Mouse (Mus musculus): ENCODE results near the gene Mei1.

The Mei1 gene

DNA sequence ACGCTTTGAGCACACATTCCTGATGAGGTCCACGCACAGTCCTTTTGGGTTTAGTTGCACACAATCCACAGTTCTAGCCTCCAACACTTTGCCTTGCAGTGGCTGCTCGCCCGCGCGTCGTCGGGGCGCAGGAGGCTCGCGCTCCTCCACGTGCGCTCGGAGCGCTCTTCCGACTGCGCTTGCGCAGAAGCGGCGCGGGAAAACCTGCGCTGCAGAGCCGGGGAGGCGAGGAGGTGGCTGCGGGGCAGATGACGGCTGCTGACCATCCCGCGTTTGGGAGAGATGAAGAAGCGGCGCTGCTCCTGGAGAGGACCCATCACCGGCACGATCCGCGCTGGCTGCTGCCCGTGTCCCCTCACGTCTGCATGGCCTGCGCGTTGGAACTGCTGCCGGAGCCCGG lies at the start of gene Mei1:
TSS of gene Mei1 (plus strand) at position 99 of the 400 bp plus-strand sequence.
- ATAC-seq (ENCODE audit: low TSS enrichment) = no peak

DNA sequence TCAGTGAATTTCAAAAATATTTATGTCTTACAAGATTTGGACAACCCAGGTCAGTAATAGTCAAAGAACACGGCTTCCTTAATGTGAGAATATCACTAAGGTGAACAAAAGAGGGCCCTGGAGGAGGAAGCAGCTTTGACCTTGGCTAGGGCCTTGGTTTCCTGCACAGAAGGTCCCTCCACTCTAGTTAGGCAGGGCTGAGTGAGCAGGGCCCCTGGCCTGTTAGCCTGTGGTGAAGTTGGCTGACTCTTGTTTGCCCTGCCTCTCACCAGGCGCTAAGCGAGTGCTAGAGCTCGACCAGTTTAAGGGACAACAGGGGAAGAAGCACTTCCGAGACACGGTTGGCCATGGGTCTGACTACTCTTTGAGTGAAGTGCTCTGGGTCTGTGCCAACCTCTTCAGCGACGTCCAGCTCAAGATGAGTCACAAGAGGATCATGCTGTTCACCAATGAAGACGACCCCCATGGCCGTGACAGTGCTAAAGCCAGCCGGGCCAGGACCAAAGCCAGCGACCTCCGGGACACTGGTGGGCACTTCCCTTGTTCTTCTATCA lies 47.2 kb upstream of the Mei1 start:
- no peak for ATAC-seq (ENCODE audit: low TSS enrichment)

DNA sequence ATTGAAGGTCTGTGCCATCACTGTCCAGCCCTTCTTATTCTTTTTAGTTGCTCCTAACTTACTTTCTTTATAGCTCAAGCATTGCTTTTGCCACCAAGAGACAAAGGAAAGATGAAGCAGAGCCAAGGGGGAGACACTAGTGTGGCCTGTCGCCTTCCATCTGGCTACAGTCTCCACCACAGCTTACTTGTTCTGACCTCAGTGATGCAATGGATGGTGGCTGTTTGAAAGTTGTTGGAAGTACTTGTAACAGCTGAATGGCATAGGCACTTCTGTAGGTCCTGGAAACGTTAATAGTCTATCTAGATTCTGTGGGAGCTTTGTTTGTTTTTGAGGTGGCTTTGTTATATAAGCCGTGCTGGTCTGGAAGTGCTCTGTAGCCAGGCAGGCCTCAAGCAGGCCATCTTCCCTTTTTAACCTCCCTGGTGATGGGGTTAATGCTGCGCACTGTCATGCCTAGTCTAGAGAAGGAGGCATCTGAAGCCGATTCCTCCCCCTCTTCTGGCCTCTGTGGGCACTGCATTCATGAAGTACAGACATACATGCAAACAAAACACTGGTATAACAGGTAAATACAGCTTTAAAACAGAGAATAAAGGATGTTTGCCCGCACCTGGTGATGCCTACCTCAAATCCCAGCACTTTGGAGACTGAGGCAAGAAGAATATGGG lies 45.7 kb upstream of the Mei1 start:
- no peak for ATAC-seq (ENCODE audit: low TSS enrichment)

DNA sequence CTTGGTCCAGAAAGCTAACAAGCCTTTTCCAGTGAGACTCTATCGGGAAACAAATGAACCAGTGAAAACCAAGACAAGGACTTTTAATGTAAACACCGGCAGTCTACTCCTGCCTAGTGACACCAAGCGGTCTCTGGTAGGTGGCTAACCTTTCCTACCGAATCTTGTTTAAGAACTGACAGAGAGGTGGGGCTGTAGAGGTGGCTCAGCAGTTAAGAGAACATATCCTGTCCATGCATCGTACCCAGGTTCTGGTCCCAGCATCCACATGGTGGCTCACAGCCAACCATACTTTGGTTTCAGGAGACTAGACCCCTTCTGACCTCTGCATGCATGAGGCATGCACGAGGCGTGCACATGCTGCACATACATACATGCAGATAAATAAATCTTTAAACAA lies 42.5 kb upstream of the Mei1 start:
- no peak for ATAC-seq (ENCODE audit: low TSS enrichment)

DNA sequence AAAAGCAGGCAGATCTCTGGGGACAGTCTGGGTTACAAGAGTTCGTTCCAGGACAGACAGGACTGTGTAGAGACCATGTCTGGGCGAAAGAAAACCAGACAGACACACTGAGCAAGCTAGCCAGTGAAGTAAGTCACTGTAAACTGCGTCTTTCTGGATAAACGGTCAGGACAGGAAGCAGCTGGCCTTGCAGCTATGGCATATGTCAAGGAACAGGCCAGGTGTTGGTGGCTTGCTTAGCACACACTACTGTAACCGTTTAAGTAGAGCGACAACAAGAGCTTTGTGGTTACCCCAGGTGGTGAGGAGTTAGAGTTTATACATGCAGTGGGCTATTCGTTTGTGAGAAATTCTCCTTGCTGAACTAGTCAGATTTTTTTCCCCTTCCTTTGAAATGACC lies 42.1 kb upstream of the Mei1 start:
- ATAC-seq (ENCODE audit: low TSS enrichment) = no peak

DNA sequence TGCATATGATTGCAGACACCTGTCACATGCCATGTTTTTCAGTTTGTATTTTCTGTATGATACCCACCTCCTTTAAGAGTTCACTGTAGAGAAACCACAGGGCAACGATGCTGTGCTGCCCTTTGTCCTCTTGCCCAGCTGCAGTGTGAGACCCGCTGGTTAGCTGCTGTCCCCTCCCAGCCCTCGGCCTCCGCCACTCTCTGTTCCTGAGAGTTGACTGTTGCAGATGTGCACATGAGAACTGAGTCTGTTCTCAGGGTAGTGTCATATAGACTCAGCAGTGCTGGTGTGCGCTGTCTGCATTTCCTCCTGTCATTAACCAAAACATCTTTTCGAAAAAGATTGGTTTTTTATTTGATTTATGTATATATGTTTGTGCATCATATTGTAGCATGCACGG lies 37.4 kb upstream of the Mei1 start:
- no peak for ATAC-seq (ENCODE audit: low TSS enrichment)

DNA sequence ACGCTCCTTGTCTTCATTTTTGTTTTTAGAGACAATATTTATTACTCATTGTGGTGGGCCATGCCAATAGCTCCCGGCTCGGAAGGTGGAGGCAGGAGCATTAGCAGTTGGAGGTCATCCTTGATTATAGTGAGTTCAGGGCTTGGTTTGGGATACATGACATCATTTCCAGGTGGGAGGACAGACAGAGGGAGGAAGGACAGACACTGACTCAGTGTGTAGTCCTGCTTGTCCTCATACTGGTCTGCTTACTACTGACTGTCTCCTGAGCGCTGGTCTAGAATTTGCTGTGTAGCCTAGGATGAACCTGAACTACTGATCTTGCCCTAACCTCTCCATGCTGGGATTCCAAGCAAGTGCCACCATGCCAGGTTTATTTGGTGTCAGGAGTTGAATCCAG lies 36.0 kb upstream of the Mei1 start, which contains the start of gene Desi1:
TSS of gene Desi1 (minus strand) at position 101 of the 400 bp plus-strand sequence.
- ATAC-seq (ENCODE audit: low TSS enrichment) = no peak

DNA sequence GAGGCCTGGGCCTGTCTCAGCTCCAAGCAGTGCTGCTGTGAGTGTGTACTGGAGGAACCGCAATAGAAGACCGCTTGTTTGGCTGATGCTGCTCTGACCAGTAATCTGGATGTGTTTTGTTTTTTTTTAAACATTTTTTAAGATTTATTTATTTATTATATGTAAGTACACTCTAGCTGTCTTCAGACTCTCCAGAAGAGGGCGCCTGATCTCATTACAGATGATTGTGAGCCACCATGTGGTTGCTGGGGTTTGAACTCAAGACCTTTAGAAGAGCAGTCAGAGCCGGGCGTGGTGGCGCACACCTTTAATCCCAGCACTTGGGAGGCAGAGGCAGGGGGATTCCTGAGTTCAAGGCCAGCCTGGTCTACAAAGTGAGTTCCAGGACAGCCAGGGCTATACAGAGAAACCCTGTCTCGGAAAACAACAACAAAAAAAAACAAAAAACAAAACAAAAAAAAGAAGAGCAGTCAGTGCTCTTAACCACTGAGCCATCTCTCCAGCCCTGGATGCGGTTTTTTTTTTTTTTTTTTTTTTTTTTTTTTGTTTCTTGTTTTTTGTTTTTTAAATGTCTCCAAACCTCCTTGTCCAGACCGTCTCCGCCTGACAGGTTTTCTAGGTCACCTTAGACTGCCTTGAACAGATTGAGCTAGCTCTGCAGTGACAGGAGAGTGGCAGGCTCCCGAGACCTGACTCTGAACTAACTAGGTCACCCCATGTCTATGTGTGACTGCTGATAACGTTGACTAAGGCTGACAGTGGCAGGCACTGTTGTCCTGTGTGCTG lies 33.7 kb upstream of the Mei1 start:
- ATAC-seq (ENCODE audit: low TSS enrichment) = no peak

DNA sequence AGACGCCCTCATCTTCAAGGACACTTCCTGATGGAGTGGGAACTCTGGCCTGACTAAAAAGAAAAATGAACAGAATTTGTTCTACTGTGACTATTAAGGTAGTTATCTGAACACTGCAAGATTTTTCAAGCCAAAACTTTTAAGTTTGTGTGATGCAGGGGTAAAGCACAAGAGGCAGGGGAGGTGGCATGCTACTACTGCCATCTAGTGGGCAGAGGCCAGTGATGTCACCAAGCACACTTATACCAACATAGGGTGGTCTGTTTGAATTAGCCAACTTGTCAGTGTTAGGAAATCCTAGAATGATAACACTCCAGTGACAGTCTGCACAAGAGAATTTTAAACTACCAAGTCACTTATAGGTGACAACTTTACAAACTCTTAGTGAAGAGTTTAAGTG lies 29.1 kb upstream of the Mei1 start:
- ATAC-seq (ENCODE audit: low TSS enrichment) = peak; percentile 76

DNA sequence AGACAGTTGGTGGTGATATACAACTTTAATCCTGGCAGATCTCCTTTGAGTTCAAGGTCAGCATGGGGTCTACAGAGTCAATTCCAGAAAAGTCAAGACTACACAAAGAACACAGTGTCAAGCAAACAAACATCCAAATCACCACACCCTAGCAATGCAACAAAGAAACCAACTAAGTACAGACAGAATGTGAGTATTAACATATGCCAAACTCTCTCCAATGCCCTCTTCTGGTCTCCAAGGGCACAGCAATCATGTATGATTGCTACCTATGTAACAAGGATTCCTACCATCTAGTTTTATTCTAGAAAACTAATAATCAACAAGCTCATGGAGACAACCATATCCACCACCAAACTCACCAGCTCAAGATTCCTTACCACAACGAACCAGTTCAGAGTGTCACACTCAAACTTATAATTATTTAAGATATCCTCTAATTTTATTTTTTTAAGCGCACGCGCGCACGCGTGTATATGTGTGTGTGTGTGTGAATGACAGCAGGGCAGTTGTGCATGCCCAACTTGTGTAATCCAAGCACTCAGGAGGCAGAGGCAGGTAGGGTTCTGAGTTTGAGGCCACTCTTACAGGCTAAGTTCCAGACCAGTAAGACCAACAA lies 25.5 kb upstream of the Mei1 start:
- ATAC-seq (ENCODE audit: low TSS enrichment) = no peak

DNA sequence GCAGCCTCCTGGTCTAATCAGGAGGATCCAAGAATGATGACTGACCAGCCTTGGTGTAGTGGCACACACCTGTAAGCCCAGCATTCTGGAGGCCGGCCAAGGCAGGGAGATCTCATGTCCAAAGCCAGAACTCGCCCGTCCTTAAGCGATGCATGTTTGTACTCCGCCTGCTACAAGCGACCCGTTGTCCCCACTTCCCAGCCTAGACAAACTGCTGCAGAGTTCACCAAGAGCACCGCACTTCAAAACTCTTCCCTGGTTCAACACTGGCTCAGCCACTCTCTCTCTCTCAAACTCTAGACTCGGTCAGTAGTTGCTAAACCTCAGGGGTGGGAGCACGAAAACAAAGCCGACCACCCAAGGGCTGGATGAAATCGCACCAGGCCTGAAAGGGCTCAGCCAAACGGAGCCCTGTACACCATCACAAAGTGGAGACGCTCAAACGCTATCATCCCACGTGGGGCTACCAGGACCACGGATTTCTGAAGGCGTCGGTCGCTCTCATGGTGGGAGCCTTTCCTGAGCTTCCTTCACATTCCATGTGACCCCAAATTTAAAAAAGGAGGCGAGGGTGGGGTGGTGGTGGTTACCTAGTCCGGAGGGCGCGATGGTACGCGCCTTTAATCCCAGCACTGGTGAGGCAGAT lies 23.4 kb upstream of the Mei1 start:
- 0 out of 2 replicates have a peak, but pooled peaks have one; percentile 17 for ATAC-seq (ENCODE audit: low TSS enrichment)

DNA sequence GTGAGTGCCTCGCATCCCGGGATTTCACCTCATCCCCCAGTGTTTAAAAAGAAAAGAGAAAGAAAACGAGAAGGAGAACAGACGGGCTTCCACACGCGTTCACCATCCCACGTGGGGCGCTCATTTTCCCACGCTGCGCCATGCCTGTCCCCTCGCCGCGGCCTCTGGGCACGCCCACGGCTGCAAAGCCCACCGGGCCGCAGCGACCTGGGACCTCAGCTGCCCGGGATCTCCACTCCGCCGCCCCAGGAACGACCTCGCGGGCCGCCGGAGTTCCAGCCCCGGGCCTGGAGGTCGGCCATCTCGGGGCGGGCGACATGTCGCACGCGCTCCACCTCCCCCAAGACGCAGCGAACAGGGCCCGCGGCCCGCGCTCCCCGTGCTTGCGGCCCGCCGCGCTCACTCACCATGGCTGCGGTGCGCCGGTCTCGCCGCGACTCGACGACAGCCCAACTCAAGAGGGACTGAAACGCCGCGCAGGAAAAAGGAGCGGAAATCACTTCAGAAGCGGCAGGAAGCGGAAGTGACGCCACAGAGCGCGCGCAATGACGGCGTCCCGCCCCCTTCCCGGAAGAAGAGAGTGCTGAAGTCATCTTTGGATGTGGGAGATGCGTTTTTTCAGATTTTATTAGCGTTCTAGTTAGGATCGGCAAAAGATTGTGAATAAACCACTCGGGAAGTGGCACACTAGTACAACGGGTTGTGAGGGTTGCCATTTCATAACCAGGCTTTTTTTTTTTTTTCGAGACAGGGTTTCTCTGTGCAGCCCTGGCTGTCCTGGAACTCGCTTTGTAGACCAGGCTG lies 22.5 kb upstream of the Mei1 start, which contains the start of gene Snu13:
TSS of gene Snu13 (minus strand) at position 519 of the 804 bp plus-strand sequence.
- ATAC-seq (ENCODE audit: low TSS enrichment) = peak; percentile 93

DNA sequence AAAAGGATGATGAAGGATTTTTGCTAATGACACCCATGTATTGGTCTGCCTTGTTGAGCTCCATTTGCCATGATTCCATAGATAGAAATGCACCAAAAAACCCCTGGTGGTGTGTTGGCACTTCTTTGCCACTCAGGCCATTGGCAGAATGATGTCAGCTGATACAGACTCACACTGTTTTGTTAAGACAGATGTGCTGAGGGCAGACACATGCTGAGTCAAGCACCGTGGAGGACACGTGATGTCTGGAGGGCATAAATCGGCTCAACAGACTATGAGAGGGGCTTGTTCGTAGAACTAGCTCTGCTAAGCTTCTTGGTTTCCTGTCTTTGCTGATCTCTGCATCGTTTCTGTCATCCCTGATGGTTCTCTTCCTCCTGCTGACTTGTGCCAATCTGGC lies 17.3 kb upstream of the Mei1 start:
- ATAC-seq (ENCODE audit: low TSS enrichment) = no peak

DNA sequence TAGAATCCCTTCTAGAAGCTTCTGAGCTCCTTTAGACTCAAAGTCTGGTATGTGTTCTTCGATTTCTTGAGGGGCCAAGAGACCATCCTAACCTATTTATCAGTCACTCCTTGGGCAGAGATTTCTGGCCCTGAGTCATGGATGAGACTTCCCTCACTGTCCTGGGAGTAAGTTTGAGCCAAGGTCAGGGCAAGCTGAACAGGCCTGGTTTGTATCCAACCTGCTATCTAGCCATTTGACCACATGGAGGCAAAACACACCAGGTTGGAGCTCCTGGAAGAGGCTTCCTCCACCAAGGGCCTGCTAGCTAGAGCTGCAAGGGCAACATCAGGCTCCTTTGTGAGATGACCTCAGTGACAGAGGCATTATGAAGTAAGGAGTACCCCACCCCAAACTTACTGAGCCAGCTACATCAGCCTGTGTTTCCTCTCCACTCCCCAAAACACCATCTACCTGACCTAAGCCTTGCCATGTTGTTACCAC lies 11.0 kb upstream of the Mei1 start, which contains the start of gene 4930407I10Rik:
TSS of gene 4930407I10Rik (plus strand) at position 433 of the 483 bp plus-strand sequence.
- ATAC-seq (ENCODE audit: low TSS enrichment) = no peak

DNA sequence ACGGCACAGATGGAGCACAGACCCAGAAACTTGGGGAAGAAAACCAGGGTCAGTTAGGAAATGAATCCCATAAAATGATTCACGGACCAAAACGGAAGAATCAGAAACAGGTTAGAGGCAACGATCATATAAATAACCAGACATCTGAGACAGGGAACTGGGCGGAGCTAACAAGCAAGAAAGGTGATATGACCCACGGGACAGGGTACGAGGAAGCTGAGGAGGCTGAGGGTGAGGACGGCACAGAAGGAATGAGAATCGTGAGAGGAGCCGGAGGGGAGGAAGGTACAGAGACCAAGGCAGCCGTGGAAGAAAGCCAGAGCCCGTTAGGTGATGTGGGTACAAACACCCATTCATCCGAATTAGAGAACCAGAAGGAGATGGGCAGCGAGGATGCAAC lies 5.9 kb upstream of the Mei1 start:
- ATAC-seq (ENCODE audit: low TSS enrichment) = no peak

DNA sequence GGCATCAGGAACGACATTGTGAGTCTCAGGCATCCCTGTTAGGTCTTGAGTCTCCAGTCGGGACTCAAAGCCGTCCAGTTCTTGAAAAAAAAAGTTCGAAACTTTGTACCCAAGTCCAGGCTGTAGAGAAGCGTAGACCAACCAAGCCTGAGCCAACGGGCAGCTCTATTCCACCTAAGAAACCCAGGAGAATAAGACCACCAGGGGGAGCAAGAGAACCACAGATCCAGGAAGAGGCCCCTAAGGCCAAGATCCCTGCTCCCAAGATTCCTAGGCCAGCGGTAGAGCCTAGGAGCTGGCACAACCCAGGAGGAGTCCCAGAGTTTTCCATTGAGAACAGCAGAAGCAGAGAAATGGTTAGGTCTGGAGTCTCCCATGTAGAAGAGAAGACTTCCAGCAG lies 4.3 kb upstream of the Mei1 start:
- ATAC-seq (ENCODE audit: low TSS enrichment) = peak; percentile 76; the same call in 1 of the 2 replicates

DNA sequence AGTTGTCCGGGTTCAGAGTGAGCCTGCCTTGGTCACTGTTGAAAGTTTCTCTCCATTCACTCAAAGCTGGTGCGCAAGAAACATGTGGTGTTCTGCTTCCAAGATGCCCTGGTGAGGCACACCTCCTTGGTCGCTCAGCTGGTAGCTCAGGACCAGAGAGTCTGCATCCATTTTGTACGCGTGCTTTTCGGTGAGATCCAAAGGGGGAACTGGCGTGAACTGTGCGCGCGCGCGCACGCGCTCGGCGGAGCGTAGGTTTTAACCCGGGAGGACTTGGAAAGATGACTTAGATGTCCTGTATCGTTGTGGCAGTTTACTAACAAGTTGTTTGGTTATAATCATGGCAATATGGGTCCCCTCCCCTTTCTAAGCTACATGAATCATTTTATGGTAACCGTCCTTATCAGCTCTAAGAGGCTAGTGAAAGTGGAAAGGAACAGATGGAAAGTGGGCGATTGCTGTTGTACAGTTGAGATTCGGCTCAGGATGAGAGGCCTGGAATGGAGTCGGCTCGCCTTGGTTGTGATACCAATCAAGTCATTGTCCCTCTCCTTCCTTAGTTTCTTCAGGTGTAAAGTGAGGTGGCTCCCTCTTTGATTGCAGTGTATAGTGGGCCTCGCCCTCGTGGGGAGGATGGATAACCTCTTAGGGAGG lies 2.1 kb downstream of the Mei1 start:
- peak; percentile 78 for ATAC-seq (ENCODE audit: low TSS enrichment)

DNA sequence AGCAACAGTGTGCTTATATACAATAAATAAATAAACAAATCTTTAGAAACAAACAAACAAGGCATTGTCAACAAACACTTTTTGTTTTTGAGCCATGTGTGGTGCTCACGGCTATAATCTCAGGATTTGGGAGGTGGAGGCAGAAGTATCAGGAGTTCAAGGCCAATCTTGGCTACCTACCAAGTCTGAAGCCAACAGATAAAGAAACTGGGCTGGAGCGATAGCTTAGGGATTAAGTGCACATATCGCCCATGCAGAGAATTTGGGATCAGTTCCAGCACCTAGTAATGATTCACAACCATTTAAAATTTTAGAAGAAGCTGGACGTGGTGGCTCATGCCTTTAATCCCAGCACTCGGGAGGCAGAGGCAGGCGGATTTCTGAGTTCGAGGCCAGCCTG lies 3.7 kb downstream of the Mei1 start:
- ATAC-seq (ENCODE audit: low TSS enrichment) = no peak

DNA sequence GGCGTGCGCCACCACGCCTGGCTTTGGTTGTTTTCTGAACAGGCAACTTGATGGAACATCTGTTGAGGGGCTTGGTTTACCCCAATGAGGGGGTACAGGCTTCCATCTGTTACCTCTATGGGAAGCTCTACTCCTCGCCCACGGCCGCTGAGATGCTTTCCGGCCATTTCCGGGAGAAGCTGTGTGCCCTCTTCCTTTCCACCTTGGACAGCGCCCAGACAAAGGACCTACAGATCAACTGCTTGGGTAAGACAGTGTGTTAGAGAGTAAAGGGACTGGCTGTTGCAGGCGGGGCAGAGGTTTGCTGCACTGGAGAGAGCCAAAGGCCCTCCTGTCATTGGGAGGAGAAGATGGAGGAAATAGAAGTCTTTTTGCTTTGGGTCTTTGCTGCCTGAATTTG lies 10.1 kb downstream of the Mei1 start:
- no peak for ATAC-seq (ENCODE audit: low TSS enrichment)

DNA sequence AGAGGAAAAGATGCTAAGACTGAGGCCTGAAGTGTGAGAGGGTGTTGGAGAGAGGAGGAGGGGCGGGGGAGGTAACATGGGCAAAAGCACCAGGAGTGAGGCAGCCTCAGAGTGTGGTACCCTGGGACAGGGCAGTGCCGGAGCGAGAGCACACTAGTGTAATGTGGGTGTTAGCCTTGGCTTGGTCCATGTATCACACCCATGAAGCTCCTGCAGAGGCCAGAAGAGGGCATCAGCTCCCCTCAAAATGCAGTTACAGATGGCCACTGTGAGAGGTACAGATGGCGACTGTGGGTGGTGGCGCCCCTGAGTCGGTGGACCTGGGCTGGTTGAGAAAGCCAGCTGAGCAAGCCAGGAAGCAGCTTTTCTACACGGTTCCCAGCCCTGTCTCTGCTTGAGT lies 11.4 kb downstream of the Mei1 start:
- peak; percentile 72 for ATAC-seq (ENCODE audit: low TSS enrichment)

Measured in frontal cortex, adult (tissue).